Comparison of ENCODE assay signal across 8 mouse cellular contexts in the genomic region with DNA sequence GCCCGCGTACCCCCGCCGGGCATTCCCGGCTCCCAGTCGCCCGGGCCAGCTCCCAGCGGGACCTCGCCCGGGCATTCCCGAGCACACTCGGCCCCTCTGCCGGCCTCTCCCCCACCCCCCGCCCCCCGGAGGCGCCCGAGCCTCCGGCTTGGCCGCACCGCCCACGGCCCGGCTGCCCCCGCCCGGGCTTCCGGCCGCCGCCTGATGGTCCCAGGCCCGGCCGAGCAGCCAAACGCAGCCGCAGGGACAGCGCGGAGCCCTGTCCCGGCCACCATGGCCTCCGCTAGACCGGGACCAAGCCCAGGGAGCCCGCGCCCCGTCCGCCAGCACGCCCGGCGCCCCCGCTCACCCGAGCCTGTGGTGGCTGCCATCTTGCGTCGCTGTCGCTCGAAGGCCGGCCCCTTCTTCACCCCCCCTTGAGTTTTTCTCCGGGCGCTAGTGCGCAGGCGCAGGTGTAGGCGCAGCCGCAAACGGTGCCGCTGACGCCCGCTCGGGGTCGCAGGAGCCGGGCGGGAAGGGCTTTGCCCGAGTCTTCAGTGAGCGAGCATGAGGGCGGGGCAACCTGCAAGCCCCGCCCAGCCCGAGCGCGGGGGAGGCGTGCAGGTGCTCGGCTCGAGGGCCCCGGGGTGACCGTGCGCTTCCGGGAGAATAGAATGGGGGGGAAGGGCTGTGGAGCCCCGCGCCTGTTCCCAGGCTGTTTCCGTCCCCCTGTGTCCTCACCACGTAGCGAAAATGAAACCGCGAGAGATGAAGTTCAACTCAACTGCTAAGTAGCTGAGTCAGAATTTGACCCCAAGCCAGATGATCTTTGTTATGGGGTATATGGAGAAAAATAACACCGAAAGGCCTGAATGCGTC. TPM values are rescaled to one million over a fixed set of nuclear protein-coding genes. Genes with fewer than 3 reads are reported as not detected.
DNase-seq lines count a peak whose midpoint lies in the region; ATAC-seq lines count a peak whose summit lies in the region.

Gene Ube2v1 (minus strand): TSS at position 505 of the 858 bp plus-strand sequence.

- H3K9me3 ChIP-seq in megakaryocyte, embryonic 14.5 days: 0 out of 2 replicates have a peak, but pooled peaks cover 3% of the 10 kb centered on the region

- peaks cover 36% of the 10 kb centered on the region for H3K36me3 ChIP-seq in megakaryocyte, embryonic 14.5 days (replicated peaks; ENCODE audit: low read length)

- peak within 1 kb of the TSS; percentile 97 for H3K4me3 ChIP-seq in megakaryocyte, embryonic 14.5 days (replicated peaks)

- peak; percentile 99 for DNase-seq in ZHBTc4 (ENCODE audit: low read depth, low spot score)
- peak; percentile 97 for DNase-seq in gastrocnemius, adult 8-10 months (ENCODE audit: low spot score in 2 of 2)
- peak; percentile 90 for DNase-seq in hindlimb bud, embryonic 11.5 days (ENCODE audit: extremely low spot score, low read depth, low spot score)
- peak; percentile 90 to 97 for DNase-seq in left cerebral cortex, adult 8-10 months (ENCODE audit: low spot score in 2 of 2)
- peak; percentile 97 to 98 for DNase-seq in right cerebral cortex, postnatal 10 days (ENCODE audit: low spot score in 2 of 2)
- peak; percentile 97 for DNase-seq in urinary bladder, postnatal 25 days (ENCODE audit: low spot score)

- H3K4me1 ChIP-seq in megakaryocyte, embryonic 14.5 days: peaks cover 82% of the 10 kb centered on the region

- ATAC-seq in common myeloid progenitor, adult 5-6 weeks (replicated peaks; ENCODE audit: low read depth, poor library complexity, severe bottlenecking): peak; percentile 64

- H3K27me3 ChIP-seq in megakaryocyte, embryonic 14.5 days (replicated peaks): no peaks in the 10 kb centered on the region

RNA-seq across cellular contexts. Expression of gene Ube2v1, which starts in this region (rescaled TPM):
- total RNA-seq in common myeloid progenitor, adult 5-6 weeks (2017): 60.9 and 84.5 TPM in 2 replicates
- total RNA-seq in gastrocnemius, adult 8-10 months (2022): 100 to 1,000 TPM; 163 to 176 (median 172) TPM
- total RNA-seq in left cerebral cortex, adult 8-10 months (2022): 100 to 1,000 TPM; 257 to 274 (median 265) TPM
- 314 and 1,236 TPM in 2 replicates for polyA plus RNA-seq in megakaryocyte, embryonic 14.5 days (2012; ENCODE audit: insufficient read depth, low replicate concordance)

Comparison
In these comparisons a context has a peak if more than half of its experiments do, and no peak if none do; other contexts are left out.
1. Peak in every context shown above with its lines: DNase-seq, ATAC-seq and H3K4me3 ChIP-seq.